Mouse (Mus musculus): ENCODE data around the gene Ptprn2.

Ptprn2 gene

DNA sequence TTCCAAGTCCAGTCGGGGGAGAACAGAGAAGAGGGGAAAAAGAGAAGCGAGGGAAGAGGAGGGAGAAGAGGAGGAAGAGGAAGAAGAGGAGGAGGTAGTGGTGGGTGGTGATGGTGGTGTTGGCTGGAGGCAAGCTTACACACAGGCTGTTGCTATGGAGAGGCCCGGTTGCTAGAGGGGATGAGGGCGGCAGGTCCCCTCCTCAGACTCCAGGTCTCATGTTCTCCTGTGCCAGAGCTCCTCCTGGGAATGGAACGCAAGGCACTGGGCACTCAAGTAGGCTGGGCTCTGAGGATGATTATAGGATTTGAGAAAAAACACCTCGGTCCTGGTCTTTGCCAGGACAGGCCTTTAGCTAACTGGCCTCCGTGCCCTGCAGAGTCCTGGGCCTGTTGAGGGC lies 666.1 kb downstream of the Ptprn2 start:
- DNase-seq = no peak

DNA sequence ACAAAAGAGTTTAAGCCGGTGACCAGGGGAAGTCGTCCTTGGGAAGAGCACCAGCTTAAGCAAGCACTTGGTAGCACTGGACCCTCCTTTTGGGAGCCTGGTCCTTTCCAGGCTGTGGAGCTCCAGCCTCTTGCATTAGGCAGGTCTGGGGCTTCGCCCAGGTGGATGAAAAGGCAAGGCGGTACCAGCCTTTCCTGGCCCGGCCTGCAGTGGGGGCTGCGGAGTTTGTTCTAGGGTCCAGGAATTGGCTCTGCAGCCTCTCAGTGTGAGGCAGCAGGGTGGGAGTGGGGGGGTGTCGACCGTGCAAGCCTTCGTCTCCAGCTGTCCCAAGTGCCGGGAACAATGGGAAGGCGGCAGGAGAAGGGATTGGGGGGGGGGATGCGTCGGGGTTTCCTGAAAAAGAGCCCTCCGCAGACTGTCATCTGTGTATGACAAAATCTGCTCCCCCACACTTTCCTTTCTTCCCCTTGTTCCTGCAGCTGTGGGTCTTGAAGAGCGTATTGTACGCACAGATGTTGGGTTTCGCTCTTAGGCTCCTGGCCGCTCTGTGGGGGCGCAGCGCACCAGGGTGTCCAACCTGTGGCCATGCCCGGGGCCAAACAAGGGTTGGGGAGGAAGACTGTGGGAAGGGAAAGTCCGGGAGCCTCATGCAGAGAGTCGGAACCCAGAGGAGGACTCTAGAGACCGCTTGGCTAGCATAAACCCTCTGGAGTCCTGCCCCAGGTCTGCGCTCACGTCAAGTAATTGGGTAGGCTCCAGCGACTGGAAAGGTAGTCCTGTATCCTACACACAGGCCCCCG lies 667.0 kb downstream of the Ptprn2 start:
- no peak for DNase-seq

DNA sequence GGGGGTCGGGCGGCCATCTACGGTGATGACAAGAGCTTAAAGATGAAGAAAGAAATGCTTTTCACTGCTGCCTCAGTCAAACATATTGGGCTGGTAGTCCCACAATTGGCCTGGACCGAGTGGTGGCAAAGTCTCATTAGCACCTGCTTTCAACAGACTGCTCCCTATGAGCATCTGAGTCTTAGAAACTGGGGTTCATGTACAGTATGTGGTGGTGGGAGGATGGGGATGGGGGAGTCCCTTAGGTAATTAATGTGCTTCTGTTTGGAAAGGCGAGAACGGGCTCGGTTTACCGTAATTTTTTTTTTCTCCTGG lies 667.6 kb downstream of the Ptprn2 start:
- DNase-seq = no peak

DNA sequence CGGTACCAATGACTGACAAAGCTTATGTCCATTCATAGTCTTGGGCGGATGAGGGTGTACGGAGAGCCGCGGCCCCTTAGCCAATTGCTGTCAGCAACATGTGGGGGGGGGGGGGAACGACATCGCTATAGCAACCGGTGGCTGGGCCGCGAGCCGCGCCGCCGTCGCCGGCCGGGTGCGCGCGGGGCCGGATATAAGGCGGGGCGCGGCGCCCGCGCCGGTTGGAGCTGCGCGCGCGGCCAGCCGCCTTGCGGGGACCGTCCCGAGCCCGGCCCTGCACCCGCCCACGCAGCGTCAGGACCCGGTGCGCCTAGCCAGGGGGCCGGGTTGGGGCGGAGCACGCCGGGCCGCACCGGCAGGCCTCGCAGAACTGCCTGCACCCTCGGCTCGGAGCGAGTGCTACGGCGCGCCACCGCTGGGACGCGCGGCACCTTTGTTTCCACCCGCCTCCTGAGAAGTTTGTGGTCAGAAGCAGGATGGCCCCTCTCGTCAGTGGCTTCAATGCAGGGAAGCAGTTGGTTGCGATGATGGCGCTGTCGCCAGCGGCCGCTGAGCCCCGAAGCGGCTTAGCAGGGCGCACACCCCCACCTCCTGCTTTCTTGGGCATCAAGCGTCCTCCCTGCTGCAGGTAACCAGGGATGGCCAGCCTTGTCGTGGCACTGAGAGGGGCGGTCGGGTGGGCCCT lies 668.3 kb downstream of the Ptprn2 start:
- DNase-seq = no peak

DNA sequence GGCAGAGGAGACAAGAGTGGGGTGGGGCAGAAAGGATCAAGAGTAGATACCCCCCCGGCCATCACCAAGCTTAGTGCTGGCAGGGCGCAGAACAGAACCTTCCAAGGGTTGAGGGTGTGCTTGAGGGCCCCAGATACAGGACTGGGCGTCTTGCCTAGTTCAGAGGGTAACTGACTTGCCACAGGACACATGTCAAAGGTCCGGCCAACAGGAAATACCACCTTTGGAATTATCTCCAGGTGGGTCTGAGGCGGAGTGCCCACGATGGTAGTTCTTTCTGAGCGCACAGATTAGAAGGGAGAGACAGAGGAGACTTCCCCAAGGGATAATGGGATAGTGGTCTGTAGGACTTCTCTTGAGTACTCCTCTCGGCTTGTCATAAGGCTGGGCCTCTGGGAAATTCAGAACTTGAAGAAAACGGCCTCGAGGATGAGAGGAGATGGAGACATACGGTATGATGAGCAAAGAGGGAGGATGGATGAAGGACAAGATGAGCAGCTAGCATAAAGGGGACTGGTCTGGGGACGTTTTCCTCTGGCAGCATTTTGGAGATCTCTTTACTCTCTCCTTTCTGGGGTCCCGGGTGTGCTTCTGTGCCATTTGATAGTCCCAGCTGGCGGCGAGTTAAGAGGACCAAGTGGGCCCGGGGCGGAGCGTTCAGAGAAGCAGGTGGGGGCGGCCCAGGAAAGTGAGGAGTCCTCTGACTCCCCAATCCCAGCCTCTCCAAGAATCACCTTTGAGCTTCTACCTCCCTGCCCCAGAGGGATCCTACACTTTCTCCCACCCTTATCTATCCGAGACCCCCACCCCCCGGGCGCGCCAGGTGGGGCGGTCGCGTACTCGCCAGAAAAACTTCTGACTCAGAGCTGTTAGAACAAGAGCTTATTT lies 669.1 kb downstream of the Ptprn2 start:
- no peak for DNase-seq

GRCm38 (mm10) chr12:117155307-117156220 lies 670.0 kb downstream of the Ptprn2 start:
- no peak for DNase-seq

DNA sequence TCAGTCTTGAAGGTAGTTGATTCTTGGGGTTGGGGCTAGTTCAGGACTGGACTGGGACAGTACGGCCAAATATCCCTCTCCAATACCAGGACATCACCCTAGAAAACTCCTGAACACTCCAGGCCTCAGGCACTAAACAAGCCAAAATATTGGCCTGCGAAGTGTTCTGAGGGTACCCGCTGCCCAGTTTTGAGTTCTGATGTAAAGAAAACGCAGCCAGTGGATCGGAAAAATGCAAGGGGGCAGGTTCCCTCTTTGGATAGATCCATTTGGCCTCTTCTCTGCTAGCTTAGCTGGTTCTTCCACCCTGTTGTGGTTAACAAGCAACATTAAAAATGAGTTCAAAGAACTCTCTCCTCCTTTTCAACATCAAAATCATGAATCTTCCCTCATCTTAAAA lies 670.7 kb downstream of the Ptprn2 start:
- DNase-seq = no peak

- no peak for DNase-seq
These were observed 671.3 kb downstream of the Ptprn2 start for GRCm38 (mm10) chr12:117156786-117157185.

DNA sequence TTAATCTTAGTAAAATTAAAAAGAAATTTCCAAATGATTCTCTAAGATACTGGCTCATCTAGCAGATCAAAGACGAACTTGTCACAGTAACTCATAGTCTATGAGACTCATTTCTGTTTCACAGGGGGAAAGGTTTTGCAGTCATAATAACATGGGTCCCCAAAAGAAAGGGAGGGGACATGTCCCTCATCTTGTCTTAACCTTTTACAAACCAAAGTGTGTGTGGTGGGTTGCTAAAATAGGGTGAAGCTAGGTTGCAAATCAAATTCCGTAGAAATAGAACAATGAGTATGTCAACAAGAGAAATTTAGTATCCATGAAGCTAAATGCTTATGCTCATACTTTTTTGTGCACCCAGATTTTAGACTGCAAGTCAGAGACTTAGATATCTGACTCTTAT lies 671.7 kb downstream of the Ptprn2 start:
- no peak for DNase-seq

- DNase-seq = no peak
These were observed 672.3 kb downstream of the Ptprn2 start for GRCm38 (mm10) chr12:117157660-117158386.

GRCm38 (mm10) chr12:117158950-117159668 lies 673.6 kb downstream of the Ptprn2 start:
- no peak for DNase-seq

DNA sequence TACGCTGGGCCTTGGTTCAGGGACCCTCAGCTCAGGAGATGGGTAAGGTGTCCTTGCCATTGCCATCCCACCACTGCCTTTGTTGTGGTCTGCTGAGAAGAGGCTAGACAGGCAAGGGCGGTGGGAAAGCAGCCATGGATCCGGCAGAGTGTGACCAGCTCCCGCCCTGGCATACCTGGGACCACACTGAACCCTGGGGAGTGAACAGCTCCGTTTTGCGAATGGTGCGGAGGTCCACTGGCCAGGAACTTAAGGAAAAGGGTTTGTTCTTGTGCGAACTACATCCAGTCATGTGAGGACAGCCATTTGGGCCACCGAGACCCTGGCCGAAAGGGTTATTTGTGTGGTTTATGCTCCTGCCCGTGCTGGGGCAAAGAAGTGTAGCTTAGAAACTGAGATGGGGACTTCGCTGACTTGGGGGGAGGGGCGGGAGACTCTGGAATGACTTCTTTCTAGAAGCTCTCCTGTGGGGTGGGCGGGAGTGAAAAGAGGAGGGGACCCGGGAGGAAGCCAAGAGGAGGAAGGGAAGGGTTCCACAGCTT lies 674.2 kb downstream of the Ptprn2 start:
- DNase-seq = no peak

DNA sequence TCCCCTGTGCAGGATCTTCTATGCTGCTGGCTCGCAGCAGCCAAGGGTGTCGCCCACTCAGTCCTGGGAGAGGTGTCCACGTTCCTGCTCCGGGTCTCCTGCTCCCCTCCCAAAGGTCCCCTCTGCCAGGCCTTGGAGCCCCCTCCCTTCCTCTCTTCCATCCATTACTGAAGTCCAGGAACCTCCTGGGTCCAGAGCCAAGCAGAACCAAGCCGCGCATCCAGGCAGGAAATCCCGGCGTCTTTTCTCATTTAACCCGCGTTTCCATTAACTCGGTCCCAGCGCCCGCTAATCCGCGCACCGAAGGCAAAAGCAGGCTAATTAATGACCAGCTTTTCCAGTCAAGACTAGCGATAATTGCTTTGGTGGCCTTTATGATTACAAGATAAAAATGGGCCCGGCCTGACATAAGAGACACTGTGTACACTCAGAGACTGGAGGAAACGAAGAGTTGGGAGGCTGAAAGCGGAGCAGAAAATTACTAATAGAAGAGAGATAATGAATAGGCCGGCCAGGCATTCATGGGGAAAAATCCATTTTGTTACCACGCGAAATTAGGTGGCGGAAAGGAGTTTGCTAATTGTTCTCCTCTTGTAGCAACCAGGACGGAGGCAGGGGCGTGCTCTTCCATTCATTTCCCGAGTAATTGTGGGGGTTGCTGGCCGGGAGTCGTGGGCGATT lies 674.8 kb downstream of the Ptprn2 start:
- DNase-seq = no peak

GRCm38 (mm10) chr12:117162180-117162579 lies 676.7 kb downstream of the Ptprn2 start:
- no peak for DNase-seq

GRCm38 (mm10) chr12:117163789-117164188 lies 678.3 kb downstream of the Ptprn2 start:
- DNase-seq = no peak

DNA sequence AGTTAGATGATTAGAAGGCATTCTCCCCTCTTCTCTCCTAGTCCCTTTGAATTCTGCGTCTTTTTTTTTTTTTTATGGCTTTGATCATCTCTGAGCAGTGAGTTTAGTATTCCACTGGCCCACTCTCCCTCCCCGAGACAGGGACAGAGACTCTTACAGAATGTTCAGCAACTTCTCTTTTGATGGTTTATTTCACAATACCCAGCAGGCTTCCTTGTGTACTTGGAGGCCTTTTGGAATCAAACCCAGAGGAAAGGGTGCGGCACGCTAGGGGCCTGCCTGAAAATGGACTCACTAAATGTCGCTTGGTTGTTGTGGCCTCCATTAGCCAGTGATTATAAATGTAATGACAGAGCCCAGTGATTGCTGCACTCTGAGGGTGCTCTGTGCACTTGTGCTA lies 680.7 kb downstream of the Ptprn2 start:
- DNase-seq = no peak

- no peak for DNase-seq
These were observed 684.1 kb downstream of the Ptprn2 start for GRCm38 (mm10) chr12:117169670-117170069.

GRCm38 (mm10) chr12:117172529-117172884 lies 687.0 kb downstream of the Ptprn2 start:
- DNase-seq = no peak

GRCm38 (mm10) chr12:117172885-117173529 lies 687.5 kb downstream of the Ptprn2 start:
- DNase-seq = no peak

DNA sequence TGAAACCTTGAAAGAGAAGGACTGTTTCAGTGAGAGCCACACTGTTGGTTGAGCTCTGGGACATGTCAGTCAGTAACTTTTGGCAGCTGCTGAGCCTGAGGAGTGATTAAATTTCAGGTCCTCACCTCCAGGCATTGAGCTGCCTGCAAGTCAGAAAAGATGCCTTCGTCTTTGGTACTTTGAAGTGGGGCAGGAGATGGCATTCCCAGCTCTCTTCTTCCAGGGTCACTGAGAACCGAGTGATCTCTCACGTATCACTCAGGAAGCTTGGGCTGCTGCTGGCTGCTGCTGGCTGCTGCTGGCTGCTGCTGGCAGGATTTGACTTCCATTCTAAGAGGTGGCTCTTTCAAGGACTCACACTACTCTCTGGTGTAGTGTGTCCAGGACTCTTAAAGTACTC lies 688.7 kb downstream of the Ptprn2 start:
- no peak for DNase-seq
